Mouse (Mus musculus) layer of hippocampus, postnatal 36 days (tissue): Measurements from ENCODE around the gene Cmas. TPM values are rescaled to one million over a fixed set of nuclear protein-coding genes. Genes with fewer than 3 reads are reported as not detected.
A peak's percentile ranks its signal among the peaks of the same experiment; 100 is the strongest.

Source experiments
- DNase-seq, 2 experiments: peaks; one replicate each; pipeline ENCODE4 v3.0.0; 2022
- total RNA-seq, 2 experiments: library from RNA; stranded (reverse); gene quantifications; 2 replicates each; pipeline ENCODE4 v1.2.3; 2021

The Cmas gene
- total RNA-seq, 2 experiments from 2014 or later = 93.1 to 101 TPM

DNA sequence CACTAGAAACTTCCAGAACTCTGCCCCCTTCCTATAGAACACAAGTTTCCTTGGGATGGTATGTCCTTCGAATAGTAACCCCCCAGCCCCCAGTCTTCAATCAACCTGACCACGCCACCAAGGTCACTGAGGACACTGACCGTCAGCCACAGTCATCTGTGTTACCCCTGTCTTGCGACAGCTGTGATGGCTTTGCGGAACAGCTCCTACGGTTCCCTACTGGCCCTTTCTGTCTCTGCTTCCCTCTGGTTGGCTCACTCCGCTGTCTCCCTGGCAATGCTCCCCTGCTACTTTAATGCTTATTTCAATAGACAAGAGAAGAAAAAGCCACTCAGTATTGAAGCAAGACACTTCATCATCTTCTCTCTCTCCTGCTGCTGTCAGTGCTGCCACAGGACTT is 37.0 kb downstream of the Cmas start:
- DNase-seq = no peak

DNA sequence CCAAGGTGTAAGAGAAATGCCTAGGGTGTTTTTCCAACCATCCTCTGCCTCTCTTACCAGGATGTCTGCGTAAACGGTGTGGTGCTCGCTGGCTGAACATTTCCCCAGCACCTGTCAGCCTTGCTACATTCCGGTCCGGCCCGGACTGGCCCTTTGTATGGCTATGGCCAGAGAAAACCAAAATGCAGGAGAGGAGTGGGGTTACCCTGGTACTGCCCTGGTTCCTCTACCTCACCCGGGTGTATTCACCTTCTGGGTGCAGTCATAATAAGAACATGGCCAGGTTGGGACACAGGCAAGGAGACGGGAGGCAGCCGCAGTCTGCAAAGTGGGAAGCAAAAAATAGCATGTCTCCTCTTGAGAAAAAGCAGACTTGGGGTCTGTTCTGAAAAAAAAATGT is 38.6 kb downstream of the Cmas start:
- DNase-seq = no peak

DNA sequence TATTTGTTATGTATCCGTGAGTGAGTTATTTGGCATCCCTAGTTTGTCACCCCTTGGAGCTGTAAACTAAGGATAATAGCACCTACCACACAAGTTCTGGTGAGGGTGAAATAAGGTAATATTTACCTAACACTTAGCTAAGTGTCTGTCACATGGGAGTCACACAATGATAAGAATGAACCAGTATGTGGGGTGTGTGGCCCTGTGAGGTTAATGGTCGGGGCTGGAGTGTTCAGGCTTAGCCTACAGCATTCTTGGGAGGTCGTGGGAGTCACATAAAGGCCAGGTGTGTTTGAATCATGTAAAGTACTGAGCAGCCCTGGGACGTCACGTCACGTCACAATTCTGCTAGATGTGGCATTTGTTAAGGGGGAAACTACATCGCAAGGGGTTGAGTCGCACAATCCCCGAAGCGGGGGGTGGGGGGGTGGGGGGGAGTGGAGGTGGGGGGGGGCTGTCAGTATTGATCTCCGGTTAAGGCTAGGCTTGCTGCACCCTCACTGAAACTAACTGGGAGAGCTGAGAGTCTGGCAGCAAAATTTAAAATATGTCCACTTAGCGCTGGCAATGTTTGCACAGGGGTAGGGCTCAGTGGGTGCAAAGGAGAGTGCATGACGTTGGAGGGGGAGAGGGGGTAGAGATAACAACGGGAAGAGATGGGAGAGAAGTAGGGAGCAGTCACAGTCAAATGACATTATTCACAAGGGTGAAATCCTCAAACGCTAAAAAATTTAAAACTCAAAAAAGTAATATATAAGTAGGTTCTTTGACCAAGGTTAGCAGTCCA is 39.4 kb downstream of the Cmas start:
- no peak for DNase-seq

DNA sequence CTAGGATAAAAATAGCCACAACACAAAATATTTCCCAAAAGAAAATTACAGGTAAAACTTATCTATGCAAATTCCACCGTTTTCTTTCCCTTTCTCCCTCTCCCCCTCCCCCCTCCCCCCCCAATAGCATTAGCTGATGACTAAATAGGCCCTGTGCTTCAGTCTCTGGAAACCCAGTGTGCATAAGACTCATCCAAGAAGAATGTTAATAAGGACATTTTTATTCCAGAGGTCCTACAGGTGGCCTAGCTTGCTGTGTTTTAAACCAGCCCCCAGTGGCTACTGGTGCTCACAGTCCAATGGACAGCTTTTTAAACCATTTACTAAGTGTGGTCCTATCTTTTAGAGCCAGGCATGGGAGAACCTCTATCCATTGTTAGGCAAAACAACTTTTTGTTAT is 41.5 kb downstream of the Cmas start:
- DNase-seq = no peak

DNA sequence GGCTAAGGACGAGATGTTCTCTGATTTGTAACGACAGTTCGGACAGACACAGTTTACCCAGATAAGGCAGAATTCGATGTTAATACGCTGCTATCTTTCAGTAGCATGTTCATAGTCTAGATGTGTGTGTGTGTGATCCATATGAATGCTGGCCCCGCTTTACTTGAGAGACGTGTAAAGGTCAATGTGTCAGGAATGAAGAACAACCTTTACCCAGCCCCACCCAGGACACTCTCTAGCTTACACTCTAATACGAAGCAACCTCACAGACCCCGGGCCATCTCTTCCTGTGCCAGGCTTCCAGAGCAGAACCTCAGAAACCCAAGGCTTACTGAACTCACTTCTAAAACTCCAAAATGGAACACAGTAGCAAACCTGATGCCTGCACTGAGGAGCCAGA is 42.4 kb downstream of the Cmas start:
- DNase-seq = no peak

DNA sequence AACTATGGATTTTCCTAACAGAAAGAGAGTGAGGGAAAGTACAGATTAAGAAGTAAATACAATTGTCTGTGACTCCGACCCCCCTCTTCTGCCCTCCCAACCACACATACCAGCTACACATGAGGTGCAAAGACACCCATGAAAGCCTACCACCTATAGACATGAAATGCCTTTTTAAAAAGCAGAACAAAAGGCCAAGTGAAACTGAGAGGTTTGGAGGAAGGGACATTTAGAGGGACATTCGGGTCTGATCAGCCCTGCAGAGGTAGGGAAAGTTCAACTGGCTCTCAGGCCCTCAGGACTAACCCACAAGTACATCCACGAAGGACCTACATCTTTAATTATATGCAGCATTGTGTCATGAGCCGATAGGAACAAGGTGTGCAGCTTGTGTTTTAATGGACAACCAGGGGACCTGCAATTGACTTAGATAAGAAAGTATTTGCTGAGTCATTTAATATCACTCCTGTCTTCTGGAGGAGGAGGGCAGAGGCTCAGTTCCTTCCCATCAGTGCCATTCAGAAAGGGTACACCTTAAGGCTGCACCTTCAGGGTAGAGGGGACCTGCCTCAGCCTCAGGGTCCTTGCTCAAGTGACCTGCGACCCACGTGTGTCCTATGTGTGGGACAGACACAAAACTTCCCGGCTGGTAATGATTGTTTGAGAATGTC is 43.4 kb downstream of the Cmas start:
- DNase-seq = no peak

DNA sequence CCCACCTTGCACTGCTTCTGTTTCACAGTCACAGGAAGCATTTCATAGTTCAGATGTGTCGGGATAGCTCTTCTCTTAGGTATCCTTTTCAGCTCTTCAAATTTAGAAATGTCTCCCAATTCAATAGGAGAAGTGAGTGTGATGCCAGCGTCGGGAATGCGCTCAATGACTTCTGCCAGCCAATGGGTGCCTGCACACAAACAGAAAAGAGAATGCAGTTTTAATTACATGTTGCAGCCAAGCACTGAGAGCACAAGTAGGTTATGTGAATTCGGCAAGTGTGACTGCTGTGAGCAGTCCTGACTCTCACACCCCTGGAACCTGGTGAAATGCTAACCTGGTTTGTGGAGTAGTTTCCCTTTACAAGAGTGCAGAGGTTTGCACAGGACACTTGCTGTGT is 45.2 kb downstream of the Cmas start:
- DNase-seq = no peak

DNA sequence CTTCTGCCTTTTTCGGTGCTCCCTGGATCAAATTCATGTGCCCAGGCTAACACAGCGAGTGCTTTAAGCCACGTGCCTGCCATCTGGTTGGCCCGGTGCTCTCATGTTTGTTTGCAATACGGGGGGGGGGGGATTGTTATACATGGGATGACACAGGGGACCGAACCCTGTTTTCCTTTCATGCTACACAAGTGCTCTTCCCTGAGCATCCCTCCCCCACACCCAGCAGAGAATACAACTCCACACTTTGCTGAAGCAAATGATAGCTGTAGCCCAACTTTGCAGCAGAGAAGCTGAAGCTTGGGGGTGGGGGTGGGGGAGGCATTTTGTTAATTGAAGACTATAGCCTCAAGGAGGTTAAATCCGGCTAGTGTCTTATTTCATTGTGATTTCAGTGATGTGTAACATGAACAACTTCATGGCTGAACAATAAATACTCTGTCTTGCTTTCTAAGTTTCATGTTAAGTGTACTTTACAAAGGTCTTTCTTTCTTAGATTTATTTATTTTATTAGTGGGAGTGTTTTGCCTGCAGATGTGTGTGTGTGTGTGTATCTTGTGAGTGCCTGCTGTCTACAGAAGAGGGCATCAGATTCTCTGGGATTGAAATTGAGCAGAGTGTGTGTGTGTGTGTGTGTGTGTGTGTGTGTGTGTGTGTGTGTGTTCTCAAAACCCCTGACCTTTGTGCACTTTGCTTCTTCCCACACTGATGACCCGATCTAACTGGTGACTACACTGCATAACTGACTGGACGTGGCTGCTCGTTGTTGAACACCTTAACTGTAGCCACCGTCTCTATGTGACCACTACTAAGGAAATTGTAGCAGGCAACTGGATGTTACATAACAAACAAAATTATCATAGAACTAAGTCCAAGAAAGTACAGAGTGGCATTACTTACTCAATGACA is 46.4 kb downstream of the Cmas start:
- DNase-seq = no peak

DNA sequence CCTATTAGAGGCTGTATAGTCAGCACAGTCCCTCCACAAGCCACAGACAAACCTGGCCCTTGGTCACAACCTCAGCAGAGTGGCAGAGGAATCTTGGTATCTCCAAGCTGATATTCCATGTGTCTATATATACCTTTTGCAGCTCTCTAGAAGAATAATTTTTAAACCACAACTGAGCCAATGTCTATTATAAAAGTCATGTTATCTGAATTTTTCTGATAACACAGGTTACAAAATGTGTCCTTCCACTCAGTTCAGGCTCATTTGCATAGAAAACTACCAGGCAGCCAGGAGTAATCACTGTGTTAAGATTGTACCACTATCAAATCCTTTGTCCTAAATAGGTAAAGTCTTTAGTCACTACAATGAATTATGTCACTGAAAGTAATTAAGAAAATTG is 47.9 kb downstream of the Cmas start, which contains the start of gene Sult6b2:
TSS of gene Sult6b2 (minus strand) at position 101 of the 400 bp plus-strand sequence.
- DNase-seq = no peak

DNA sequence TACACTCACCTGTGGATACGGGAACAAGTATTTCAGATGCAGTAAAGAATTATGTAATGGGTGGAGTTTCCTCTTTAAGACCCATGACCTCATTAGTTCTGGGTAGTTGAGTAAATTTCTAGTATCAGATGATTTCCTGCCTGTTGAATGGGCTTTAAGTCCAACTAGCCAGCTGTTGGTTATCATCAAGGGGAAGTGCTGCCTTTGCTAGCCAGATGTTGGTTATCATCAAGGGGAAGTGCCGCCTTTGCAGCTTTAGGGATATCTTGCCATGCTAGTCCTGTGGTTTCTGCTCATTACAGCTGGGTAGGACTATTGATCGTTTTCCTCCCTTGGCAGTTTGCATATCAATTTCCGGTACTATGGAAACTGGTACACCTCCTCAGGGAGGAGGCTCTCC is 49.8 kb downstream of the Cmas start:
- DNase-seq = no peak

DNA sequence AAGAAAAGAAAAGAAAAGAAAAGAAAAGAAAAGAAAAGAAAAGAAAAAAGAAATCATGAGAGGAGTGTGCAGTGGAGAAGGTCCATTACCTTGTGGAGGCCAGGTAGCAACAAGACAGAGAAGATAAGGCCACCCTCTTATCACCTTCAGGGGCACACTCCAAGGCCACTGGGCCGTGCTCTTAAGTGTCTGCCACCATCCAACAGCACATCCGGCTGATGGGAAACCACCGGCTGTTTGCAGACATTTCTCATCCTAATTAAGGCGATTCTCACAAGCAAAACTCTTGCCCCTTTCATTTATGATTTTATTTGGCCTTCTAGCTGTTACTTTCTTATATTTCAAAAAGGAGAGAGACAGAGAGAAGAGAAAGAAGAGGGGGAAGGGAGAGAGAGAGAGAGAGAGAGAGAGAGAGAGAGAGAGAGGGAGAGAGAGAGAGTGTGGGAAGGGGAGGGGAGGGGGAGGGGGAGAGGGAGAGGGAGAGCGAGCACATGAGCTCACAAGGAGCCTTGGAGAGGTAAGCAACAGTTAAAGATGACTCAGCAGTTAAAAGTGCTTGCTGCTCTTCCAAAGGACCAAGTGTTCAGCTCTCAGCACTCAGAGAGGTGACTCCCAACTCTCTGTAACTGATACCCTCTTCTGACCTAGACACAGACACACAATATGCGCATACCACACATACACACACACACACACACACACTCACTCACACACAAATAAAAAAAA is 53.0 kb downstream of the Cmas start:
- DNase-seq = no peak

DNA sequence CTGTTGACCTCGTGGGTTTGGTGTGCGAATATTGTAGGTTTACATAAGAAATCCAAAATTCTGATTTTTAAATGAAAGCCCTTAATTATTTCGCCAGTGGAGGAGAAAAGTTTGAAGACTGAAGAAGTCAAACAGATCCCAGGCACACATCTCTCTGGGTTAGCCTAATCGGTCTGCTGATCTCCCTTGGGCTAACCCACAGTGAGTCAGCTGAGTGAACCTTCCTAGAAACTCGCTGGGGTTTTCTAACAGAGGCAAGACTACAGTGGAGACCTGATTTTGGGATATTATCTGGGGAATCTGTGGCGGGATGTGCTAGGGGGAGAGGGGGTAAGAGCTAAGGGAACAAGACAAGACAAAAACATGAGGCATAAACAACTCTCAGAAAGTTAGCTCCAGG is 53.8 kb downstream of the Cmas start:
- DNase-seq = no peak

DNA sequence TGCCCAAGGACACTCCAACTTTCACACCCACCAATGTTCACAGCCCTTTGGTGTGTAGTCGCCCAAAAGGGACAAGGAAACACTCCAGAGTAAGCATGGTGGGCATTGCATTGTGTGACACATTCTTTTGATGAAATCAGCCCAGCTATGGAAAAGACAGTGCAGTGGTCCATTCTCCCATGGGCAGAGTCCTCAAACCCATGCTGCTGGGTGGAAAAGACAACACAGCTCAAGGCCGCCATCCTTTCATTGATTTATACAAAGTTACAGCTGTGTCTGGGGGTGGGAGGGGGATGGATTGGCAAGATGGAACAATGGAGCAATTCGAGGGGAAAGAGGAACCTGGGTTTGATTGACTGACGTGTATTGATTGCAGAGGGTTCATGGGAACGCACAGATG is 56.5 kb downstream of the Cmas start:
- DNase-seq = no peak

DNA sequence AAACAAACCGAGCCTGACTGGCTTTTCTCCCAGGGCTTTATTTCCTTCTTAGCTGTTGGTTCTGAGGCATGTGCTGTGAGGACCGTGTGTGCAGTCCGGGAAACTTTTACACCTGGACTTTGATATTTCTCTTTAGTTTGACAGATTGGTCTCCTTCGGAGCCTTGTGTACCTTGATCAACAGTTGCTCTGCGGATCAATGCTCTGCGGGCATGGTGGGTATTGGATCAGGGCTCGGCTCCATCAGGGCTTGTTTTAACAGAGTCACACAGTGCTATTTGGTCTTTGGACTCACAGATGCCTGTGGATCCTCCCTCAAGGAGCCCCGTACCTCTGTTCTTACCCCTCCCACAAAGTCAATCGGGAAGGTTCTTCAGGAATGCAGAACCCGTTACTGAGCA is 57.5 kb downstream of the Cmas start:
- no peak for DNase-seq

DNA sequence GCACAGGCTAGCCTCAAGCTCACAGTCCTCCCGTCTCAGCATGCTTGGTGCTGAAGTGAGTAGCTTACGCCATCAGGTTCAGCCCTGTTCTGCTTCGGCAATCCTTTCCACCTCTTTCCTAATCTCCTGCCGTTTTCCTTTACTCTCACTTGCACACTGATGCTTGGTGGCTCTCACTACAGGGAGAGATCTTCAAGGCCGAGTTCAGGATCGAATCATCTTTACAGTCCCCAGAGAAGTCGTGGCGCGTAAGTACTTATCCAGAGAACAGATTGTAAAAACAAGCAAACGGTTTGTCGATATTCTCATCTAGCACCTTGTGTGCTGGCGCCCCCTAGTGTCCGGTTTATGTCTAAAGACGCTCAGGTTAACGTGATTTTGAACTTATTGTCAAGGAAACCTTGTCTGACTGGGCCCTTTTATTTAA is 58.0 kb downstream of the Cmas start:
- peak; percentile 76 to 79 for DNase-seq

DNA sequence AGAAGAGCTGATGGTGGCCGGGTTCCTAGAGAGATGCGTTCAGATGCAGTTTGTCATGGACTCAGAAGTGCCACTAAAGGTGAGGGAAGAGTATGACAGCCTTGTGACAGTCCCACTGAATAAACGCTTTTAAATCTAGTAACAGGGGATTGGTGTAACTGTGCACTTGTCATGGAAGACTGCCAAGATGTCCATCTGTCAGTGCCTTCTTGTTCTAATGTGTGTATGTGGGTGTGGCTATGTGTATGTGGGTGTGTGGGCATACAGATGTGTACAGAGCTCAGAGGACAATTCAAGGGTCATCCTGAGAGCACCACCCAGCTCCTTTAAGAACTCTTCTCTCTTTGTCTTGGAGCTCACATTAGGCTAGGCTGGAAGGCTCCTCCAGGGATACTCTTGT is 59.0 kb downstream of the Cmas start:
- no peak for DNase-seq

DNA sequence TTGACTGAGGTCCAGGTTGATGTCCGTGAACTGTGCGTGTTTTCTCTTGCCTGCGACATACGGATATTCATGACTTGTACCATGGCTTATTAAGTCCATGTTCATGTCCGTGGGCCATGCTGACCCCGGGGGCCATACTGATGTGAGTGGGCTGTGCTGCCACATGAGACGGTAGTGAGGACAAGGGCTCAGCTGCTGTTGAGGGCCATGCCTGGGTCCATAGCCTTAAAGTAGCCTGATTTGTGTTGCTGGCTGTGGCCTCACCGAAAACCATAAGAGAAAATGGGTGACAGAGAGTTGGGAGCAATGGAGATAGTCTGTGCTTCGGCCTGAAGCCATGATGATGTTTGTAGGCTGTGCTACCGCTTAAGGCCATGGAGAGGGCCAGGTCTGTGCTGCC is 61.8 kb downstream of the Cmas start:
- DNase-seq = no peak

DNA sequence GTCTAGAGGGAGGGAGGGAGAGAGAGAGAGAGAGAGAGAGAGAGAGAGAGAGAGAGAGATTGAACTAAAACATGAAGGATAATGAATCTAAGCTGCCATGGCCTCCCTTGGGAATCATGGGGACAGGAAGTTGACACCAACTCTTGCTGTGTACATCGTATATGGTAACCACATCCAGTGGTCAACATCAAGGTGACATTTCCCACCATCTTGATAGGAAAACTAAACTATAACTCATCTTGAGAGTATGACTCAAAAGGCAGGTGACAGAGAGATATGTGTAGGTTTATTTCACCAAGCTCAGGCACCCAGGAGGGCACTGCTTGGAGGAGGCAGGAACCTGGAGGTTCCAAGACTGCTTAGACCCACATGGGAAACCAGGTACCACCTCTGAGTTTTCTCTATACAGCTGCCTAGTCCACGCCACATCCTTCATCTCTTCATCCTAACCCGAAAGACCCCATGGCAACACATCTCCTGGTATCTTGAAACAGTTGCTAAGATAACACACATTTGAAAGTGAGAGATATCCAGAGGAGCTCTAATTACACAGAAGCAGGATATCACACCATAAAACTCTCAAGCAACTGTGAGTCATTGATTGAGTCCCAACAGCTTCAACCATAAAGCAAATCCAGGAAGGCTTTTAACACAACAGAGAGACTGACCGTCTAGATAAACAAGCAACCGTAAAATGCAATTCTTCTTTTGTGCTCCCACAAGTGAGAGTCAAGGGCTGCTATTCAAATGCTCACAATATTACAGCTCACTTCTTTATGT is 66.7 kb downstream of the Cmas start:
- no peak for DNase-seq
